Mouse (Mus musculus): ENCODE measurements around the gene Gpx4.

Gpx4 gene

GRCm38 (mm10) chr10:80074813-80075601 is 28.0 kb downstream of the Gpx4 start:
- DNase-seq (ENCODE audit: low spot score), result peak; percentile 29

- no peak for DNase-seq (ENCODE audit: low spot score)
Measured at GRCm38 (mm10) chr10:80075924-80076323, 29.0 kb downstream of the Gpx4 start.

- no peak for DNase-seq (ENCODE audit: low spot score)
Measured at GRCm38 (mm10) chr10:80076386-80076785, 29.4 kb downstream of the Gpx4 start.

GRCm38 (mm10) chr10:80077312-80077711 is 30.3 kb downstream of the Gpx4 start:
- DNase-seq (ENCODE audit: low spot score), result no peak

DNA sequence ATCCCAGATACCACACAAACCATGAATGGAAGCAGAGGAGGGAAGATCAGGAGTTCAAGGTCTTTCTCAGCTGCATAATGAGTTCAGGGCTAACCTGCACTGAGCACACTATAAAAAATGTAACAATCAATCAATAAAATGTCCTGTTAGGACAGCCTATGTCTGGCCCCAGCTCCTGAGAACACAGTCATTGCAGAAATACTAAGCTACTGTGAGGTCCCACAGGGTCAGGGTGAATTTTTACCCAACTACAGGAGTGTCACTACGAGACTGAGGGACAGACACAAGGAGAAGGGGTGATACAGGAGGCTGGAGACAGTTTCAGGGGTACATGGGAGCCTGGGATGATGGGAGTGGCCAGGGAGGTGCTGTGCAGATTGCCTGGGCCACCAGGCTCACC is 31.4 kb downstream of the Gpx4 start:
- no peak for DNase-seq (ENCODE audit: low spot score)

DNA sequence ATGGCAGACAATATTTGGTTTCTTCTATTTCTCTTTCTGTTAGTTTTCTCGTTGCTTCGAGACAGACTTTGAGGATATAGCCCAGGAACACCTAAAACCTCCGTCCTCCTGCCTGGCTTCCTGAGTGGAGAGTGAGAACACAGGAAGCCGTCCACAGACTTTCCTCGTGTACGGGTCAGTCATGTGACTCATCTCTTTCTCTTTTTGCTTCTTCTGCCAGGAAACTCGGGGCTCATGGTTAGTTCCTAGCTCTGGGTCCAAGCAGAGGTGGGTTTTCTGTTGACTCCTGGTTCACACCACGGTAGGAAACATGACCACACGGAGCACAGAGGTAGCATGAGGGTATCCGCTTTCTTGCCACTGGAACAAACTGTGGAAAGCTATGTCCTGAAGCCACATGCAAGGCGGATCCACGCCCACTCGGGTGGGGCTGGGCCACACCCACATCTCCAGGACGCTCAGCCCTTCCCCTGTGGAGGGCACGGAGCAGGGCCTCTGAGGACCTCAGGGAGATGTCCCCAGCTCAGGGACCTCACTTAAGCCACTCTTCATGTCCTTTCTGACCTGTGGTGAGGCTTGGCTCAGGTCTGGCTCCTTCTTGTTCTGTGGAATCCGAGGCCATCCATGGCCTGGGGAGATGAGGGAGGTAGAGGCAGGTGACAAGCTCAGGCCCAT is 33.6 kb downstream of the Gpx4 start:
- DNase-seq (ENCODE audit: low spot score), result no peak

GRCm38 (mm10) chr10:80081075-80081474 is 34.1 kb downstream of the Gpx4 start:
- DNase-seq (ENCODE audit: low spot score), result no peak

GRCm38 (mm10) chr10:80084817-80085487 is 38.0 kb downstream of the Gpx4 start:
- peak; percentile 33 for DNase-seq (ENCODE audit: low spot score)

GRCm38 (mm10) chr10:80086847-80087246 is 39.9 kb downstream of the Gpx4 start:
- DNase-seq (ENCODE audit: low spot score), result no peak

DNA sequence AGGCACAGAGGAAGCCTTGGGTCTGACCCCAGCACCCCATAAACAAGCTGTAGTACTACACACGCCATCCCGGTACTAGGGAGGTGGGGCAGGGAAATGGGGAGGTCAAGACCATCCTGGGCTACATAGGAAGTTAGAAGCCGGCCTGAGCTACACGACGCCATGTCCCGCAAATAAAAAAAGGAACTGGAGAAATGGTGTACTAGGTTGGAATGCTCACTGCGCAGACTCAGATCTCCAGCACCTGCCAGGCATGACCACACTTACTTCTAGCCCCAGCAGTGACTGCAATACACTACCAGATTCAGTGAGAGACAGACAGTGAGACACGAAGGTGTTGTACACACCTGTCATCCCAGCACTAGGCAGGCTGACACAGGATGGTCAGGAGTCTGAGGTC is 40.5 kb downstream of the Gpx4 start:
- DNase-seq (ENCODE audit: low spot score), result no peak

GRCm38 (mm10) chr10:80089146-80089545 is 42.2 kb downstream of the Gpx4 start:
- DNase-seq (ENCODE audit: low spot score), result no peak

DNA sequence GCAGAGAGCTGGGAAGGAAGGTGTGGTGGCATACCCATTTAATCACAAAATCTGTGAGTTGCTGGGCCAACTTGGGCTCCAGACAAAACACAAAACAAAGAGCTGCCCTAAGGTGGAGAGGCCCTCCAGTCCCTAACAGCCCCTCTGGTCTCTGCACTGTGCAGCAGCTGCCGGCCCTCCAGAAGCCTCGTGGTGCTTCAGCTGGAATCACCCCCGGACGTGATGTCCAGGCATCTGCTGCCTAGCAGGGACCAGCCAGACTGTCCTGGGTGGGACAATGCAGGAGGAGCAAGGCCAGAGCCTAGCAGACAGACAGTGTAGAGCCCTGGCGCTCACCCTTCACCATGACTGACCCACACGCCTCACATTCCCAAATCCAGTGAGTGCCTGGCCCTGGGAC is 44.6 kb downstream of the Gpx4 start:
- DNase-seq (ENCODE audit: low spot score), result no peak

GRCm38 (mm10) chr10:80092690-80093089 is 45.7 kb downstream of the Gpx4 start:
- no peak for DNase-seq (ENCODE audit: low spot score)

GRCm38 (mm10) chr10:80094085-80094484 is 47.1 kb downstream of the Gpx4 start:
- DNase-seq (ENCODE audit: low spot score), result no peak

- no peak for DNase-seq (ENCODE audit: low spot score)
Measured at GRCm38 (mm10) chr10:80094684-80095083, 47.7 kb downstream of the Gpx4 start.

- DNase-seq (ENCODE audit: low spot score), result no peak
Measured at GRCm38 (mm10) chr10:80095547-80095946, 48.6 kb downstream of the Gpx4 start.

- DNase-seq (ENCODE audit: low spot score), result no peak
Measured at GRCm38 (mm10) chr10:80097275-80097674, 50.3 kb downstream of the Gpx4 start.

- no peak for DNase-seq (ENCODE audit: low spot score)
Measured at GRCm38 (mm10) chr10:80098630-80099029, 51.7 kb downstream of the Gpx4 start.

DNA sequence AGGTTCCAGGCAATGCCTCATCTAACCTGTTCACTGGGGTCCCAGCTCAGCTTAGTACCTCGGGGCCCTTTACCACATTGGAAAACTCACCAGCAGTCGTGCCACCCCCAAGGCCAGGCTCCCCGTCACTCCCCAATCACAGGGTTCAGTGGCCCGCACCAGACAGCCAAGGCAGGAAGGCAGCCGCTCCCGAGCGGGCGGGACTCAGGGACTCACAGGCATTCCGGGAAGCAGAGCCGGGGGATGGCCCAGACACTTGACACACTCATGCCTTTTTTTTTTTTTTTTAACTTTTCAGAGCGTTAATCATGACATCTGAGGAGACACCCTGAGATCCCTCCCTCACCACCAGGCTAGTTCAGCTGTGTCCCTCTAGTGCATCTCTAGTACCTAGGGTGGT is 54.0 kb downstream of the Gpx4 start:
- DNase-seq (ENCODE audit: low spot score), result no peak

- peak; percentile 78 for DNase-seq (ENCODE audit: low spot score)
Measured at GRCm38 (mm10) chr10:80102216-80102915, 55.4 kb downstream of the Gpx4 start.

GRCm38 (mm10) chr10:80103032-80103431 is 56.1 kb downstream of the Gpx4 start:
- DNase-seq (ENCODE audit: low spot score), result no peak

DNA sequence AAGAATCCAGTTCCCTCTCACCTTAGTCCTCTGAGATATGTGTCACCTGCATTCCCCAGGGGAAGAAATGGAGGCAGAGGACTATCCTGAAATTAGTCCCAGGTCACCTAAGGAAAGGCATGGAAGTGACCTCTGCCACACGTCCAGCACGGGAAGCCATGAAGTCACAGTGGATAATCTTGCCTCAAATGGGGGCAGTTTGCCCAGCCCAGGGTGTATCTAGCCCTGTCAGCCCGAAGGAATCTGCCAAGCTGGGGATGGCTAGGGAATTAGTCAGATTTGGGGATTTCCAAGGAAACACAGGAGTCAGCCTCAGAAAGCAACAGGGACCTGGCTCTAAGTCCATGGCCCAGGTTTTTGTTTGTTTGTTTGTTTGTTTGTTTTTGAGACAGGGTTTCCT is 57.2 kb downstream of the Gpx4 start:
- DNase-seq (ENCODE audit: low spot score), result no peak

Data from ovary, postnatal 14 days (tissue).